Mouse (Mus musculus): ENCODE measurements around the gene Cryzl2. TPM values are rescaled to one million over a fixed set of nuclear protein-coding genes. Genes with fewer than 3 reads are reported as not detected.

Cryzl2 gene
- polyA plus RNA-seq, 1 experiment from 2014 or later, result 8.1 TPM

Other genes with a start within 250 kb of the Cryzl2 start
- gene Rasal2, start 46.0 kb upstream of the Cryzl2 start, polyA plus RNA-seq (2014; fragmentation: Nextera tagmentation; extraction: Ambion mirVana), result 30.7 and 32.5 TPM in 2 replicates
- gene Sec16b, start 48.2 kb downstream of the Cryzl2 start, polyA plus RNA-seq (2014; fragmentation: Nextera tagmentation; extraction: Ambion mirVana), result 0.53 and 0.64 TPM in 2 replicates